Mouse (Mus musculus) liver, adult 2 months (tissue): Measurements from ENCODE around the gene Ugcg.

Experiments
- CTCF ChIP-seq: fragments of 200-500 bp; IDR thresholded peaks from 2 replicates; pipeline ENCODE4 v1.5.1; 2011; ENCODE audit warnings: low read depth, low read length, control low read depth
- POLR2A ChIP-seq: fragments of 200-500 bp; IDR thresholded peaks from 2 replicates; pipeline ENCODE4 v1.6.1; 2011; ENCODE audit warnings: low read length, control low read depth; ENCODE audit not compliant: insufficient read depth; ENCODE audit errors: extremely low read depth

DNA sequence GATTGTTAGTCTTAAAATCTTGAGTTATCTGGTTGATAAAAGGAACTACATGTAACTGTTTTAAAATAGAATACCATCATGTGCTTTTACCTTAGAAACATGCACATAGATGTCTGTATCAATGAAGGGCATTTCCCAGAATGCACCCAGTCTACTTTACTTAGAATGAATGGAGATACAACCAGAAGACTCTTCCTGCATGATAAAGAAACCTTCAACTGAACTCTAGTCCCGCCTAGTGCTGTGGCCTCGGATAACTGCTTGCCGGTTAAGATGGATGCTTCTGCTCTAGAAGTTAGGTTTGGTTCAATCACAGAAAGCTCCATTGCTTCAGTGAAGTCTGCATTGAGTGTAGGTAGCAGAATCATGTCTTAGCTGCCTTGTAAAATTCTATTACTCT is 26.5 kb downstream of the Ugcg start:
- TF ChIP-seq CTCF (no peak), POLR2A (no peak)
